Mouse (Mus musculus): ENCODE measurements around the gene 1700017N19Rik. TPM values are rescaled to one million over a fixed set of nuclear protein-coding genes. Genes with fewer than 3 reads are reported as not detected.

1700017N19Rik gene
- polyA plus RNA-seq (2012; rRNA removed) = not detected in 2 replicates

GRCm38 (mm10) chr10:100590323-100590722 lies at the start of gene 1700017N19Rik, which contains the start of gene 4930430F08Rik:
TSS of gene 1700017N19Rik (plus strand) at chr10:100590484.
TSS of gene 4930430F08Rik (minus strand) at chr10:100590423.

Other genes with a start within 250 kb of the 1700017N19Rik start
- not detected in 2 replicates for gene Gm4302, start 249.6 kb upstream of the 1700017N19Rik start, polyA plus RNA-seq (2012; rRNA removed)
- gene Gm4303, start 244.5 kb upstream of the 1700017N19Rik start, polyA plus RNA-seq (2012; rRNA removed) = not detected in 2 replicates
- gene Gm4305, start 239.4 kb upstream of the 1700017N19Rik start, polyA plus RNA-seq (2012; rRNA removed) = not detected in 2 replicates
- not detected in 2 replicates for gene Gm4307, start 229.1 kb upstream of the 1700017N19Rik start, polyA plus RNA-seq (2012; rRNA removed)
- not detected in 2 replicates for gene Gm4312, start 207.9 kb upstream of the 1700017N19Rik start, polyA plus RNA-seq (2012; rRNA removed)
- gene Tmtc3, start 103.1 kb upstream of the 1700017N19Rik start, polyA plus RNA-seq (2012; rRNA removed) = 3.6 and 4.0 TPM in 2 replicates
- gene Cep290, start 102.9 kb upstream of the 1700017N19Rik start, polyA plus RNA-seq (2012; rRNA removed) = 3.8 and 4.1 TPM in 2 replicates
- 11.5 and 11.6 TPM in 2 replicates for gene 4930430F08Rik, start 61 bp upstream of the 1700017N19Rik start, polyA plus RNA-seq (2012; rRNA removed)

Data from liver, embryonic 14 days (tissue).